Mouse (Mus musculus): Measurements from ENCODE around the gene Hes2.

GRCm38 (mm10) chr4:152188651-152189050 lies 30.0 kb downstream of the Hes2 start:
- TF ChIP-seq CTCF (IDR thresholded peaks at IDR 0.05; ENCODE audit: borderline replicate concordance, insufficient read depth, low read depth, low read length): no peak
- no peak for TF ChIP-seq POLR2A (IDR thresholded peaks at IDR 0.05; ENCODE audit: borderline replicate concordance, insufficient read depth, low read length)
